ENCODE assay signal across 22 mouse cellular contexts in the genomic region with DNA sequence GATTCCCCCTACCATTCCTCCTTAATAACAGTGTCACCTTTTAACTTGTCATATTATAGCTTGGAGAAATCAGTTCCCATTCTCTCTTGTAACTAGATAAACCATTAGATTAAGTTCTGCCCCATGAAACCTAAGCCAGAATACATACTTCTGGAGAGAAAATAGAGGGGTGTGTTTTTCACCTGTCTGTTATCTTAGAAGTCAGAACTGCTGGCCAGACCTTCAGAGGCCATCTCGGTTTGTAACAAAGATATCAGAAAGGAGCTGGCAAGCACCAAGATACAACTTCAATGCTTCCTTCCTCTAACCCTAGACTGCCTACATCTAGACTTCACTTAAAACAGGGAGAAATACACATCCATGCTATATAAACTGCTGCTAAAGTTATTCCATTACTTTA. TPM values are rescaled to one million over a fixed set of nuclear protein-coding genes. Genes with fewer than 3 reads are reported as not detected.
DNase-seq lines count a peak whose midpoint lies in the region; ATAC-seq and TF ChIP-seq lines count a peak whose summit lies in the region.
"Had no signal": no experiment of that assay in that cellular context is flagged by ENCODE, and none has a peak within 500 bp of the region (broad histone marks: within the 10 kb centered on the region; RNA-seq: fewer than 3 reads in every experiment).

No protein-coding gene starts in this region.

- 94% methylated on average over 1 of the region's 1 CpGs for WGBS in midbrain, embryonic 11.5 days
- WGBS in midbrain, embryonic 10.5 days = 89% methylated on average over 1 of the region's 1 CpGs

- TF ChIP-seq CTCF in MEL (IDR thresholded peaks at IDR 0.05 in 2 of 3, conservative IDR thresholded peaks at IDR 0.05 in 1 of 3; ENCODE audit: control insufficient read depth in 1 of 3, insufficient read depth in 1 of 3, low read depth in 2 of 3, low read length in 3 of 3, poor library complexity in 1 of 3, severe bottlenecking in 1 of 3) = no peak

- no peaks in the 10 kb centered on the region for H3K9me3 ChIP-seq in midbrain, embryonic 11.5 days (ENCODE audit: control insufficient read depth, low read length)
- H3K9me3 ChIP-seq in midbrain, embryonic 10.5 days (replicated peaks) = peaks cover 21% of the 10 kb centered on the region
- no peaks in the 10 kb centered on the region for H3K9me3 ChIP-seq in MEL (replicated peaks; ENCODE audit: insufficient read depth, low read length)

- no peak for TF ChIP-seq RAD21 in MEL (IDR thresholded peaks at IDR 0.05; ENCODE audit: low read depth, low read length)

- H3K36me3 ChIP-seq in midbrain, embryonic 11.5 days (ENCODE audit: control insufficient read depth, insufficient read depth, low read length) = no peaks in the 10 kb centered on the region
- peaks cover 36% of the 10 kb centered on the region for H3K36me3 ChIP-seq in midbrain, embryonic 10.5 days
- H3K36me3 ChIP-seq in MEL (ENCODE audit: control insufficient read depth in 1 of 2, insufficient read depth in 2 of 2, low read length in 2 of 2) = peaks cover 2 to 36% of the 10 kb centered on the region in 2 experiments; a peak in 3 of 4 replicates

- no peak for TF ChIP-seq POLR2A in MEL (IDR thresholded peaks at IDR 0.05; ENCODE audit: control insufficient read depth in 1 of 2, insufficient read depth in 1 of 2, low read depth in 1 of 2, low read length in 2 of 2, poor library complexity in 1 of 2)

- no peak overlapping the region for H3K4me3 ChIP-seq in midbrain, embryonic 11.5 days (ENCODE audit: low read depth, low read length)
- H3K4me3 ChIP-seq in midbrain, embryonic 10.5 days = no peak overlapping the region
- no peak overlapping the region for H3K4me3 ChIP-seq in MEL (ENCODE audit: control insufficient read depth in 1 of 2, insufficient read depth in 1 of 2, low read depth in 2 of 2, low read length in 2 of 2)

- H3K4me1 ChIP-seq in midbrain, embryonic 11.5 days (ENCODE audit: control insufficient read depth, insufficient read depth, low read length) = peaks cover 16% of the 10 kb centered on the region
- peaks cover 23% of the 10 kb centered on the region for H3K4me1 ChIP-seq in midbrain, embryonic 10.5 days
- peaks cover 25 to 27% of the 10 kb centered on the region in 2 experiments for H3K4me1 ChIP-seq in MEL (ENCODE audit: control insufficient read depth in 1 of 2, insufficient read depth in 2 of 2, low read length in 2 of 2)

- TF ChIP-seq EP300 in MEL (IDR thresholded peaks at IDR 0.05; ENCODE audit: low read depth in 1 of 2, low read length in 2 of 2) = no peak; a peak in 1 of 4 replicates

- no peak overlapping the region for H3K4me2 ChIP-seq in midbrain, embryonic 11.5 days

- peak; percentile 59 for DNase-seq in midbrain, embryonic 11.5 days (ENCODE audit: low spot score, missing footprints)
- DNase-seq in midbrain, embryonic 10.5 days (ENCODE audit: low spot score) = no peak
- no peak for DNase-seq in MEL (ENCODE audit: low read depth, low spot score)
- no peak for DNase-seq in cerebellum, postnatal 36 days
- no peak for DNase-seq in thymus, postnatal 0 days (ENCODE audit: low spot score)
- DNase-seq: adrenal gland, adult 2 months; adrenal gland, adult 8-10 months; adrenal gland, postnatal 10 days; adrenal gland, postnatal 14 days; adrenal gland, postnatal 25 days; adrenal gland, postnatal 36 days; B cell, adult 2 months; cerebellum, adult 11 months; cerebellum, adult 11-12 months; cerebellum, adult 18-20 months; cerebellum, adult 2 months had no signal

- no peaks in the 10 kb centered on the region for H3K27me3 ChIP-seq in midbrain, embryonic 11.5 days (ENCODE audit: control insufficient read depth, insufficient read depth, low read length)
- H3K27me3 ChIP-seq in midbrain, embryonic 10.5 days (ENCODE audit: low read depth, poor library complexity, severe bottlenecking) = no peaks in the 10 kb centered on the region
- H3K27me3 ChIP-seq in MEL (ENCODE audit: control insufficient read depth in 1 of 2, insufficient read depth in 2 of 2, low read length in 2 of 2) = no peaks in the 10 kb centered on the region
- H3K27me3 ChIP-seq: CH12.LX, Patski had no signal

- H3K9ac ChIP-seq in midbrain, embryonic 11.5 days (ENCODE audit: low read length) = no peak overlapping the region
- H3K9ac ChIP-seq in MEL (ENCODE audit: control insufficient read depth, low read depth, low read length, poor library complexity, severe bottlenecking) = no peak overlapping the region

- H3K79me2 ChIP-seq in MEL (ENCODE audit: control insufficient read depth, insufficient read depth, low read length, poor library complexity) = peaks cover 58% of the 10 kb centered on the region

- no peak for ATAC-seq in midbrain, embryonic 11.5 days (ENCODE audit: low FRiP score)
- ATAC-seq in megakaryocyte-erythroid progenitor cell, adult 5-6 weeks (replicated peaks; ENCODE audit: low FRiP score, low TSS enrichment, poor library complexity, severe bottlenecking) = 0 out of 2 replicates have a peak, but pooled peaks have one; percentile 15
- ATAC-seq: activated CD4-positive, CD25-positive, alpha-beta regulatory T cell, adult 4 months; CD4-positive, CD25-positive, alpha-beta regulatory T cell, adult 4 months; Patski had no signal

- H3K27ac ChIP-seq in midbrain, embryonic 11.5 days (ENCODE audit: low read depth, low read length) = no peak overlapping the region
- H3K27ac ChIP-seq in midbrain, embryonic 10.5 days (replicated peaks) = no peak overlapping the region
- no peak overlapping the region for H3K27ac ChIP-seq in MEL (ENCODE audit: control insufficient read depth, low read depth, low read length)

TF ChIP-seq in MEL, 35 proteins besides CTCF, POLR2A, EP300 and RAD21 (continues in another document):
- TF ChIP-seq KAT2A (conservative IDR thresholded peaks at IDR 0.05; ENCODE audit: low read depth, low read length) (no peak), ELF1 (IDR thresholded peaks at IDR 0.05; ENCODE audit: low read depth, low read length) (no peak), RCOR1 (IDR thresholded peaks at IDR 0.05; ENCODE audit: low read depth, low read length) (peak; percentile 59; the same call in 1 of the 2 replicates), MYC (IDR thresholded peaks at IDR 0.05; ENCODE audit: low read depth, low read length) (no peak), SIN3A (IDR thresholded peaks at IDR 0.05; ENCODE audit: low read length) (peak; percentile 40), MXI1 (IDR thresholded peaks at IDR 0.05; ENCODE audit: low read depth, low read length) (no peak), POLR2AphosphoS2 (IDR thresholded peaks at IDR 0.05; ENCODE audit: low read length) (no peak), SMC3 (IDR thresholded peaks at IDR 0.05; ENCODE audit: low read depth, low read length) (no peak), ZNF384 (IDR thresholded peaks at IDR 0.05; ENCODE audit: low read depth, low read length) (no peak), USF1 (IDR thresholded peaks at IDR 0.05; ENCODE audit: low read depth, low read length) (no peak), NELFE (IDR thresholded peaks at IDR 0.05; ENCODE audit: low read depth, low read length) (no peak), MYB (IDR thresholded peaks at IDR 0.05; ENCODE audit: low read depth, low read length) (no peak), ZMIZ1 (IDR thresholded peaks at IDR 0.05; ENCODE audit: low read depth, low read length) (no peak), ZKSCAN1 (IDR thresholded peaks at IDR 0.05; ENCODE audit: low read depth, low read length) (no peak), MAZ (IDR thresholded peaks at IDR 0.05; ENCODE audit: low read depth, low read length) (no peak), TCF12 (IDR thresholded peaks at IDR 0.05; ENCODE audit: low read depth, low read length) (peak; percentile 59), NRF1 (IDR thresholded peaks at IDR 0.05; ENCODE audit: insufficient read depth, low read depth, low read length, poor library complexity, severe bottlenecking) (no peak), POLR2AphosphoS5 (IDR thresholded peaks at IDR 0.05; ENCODE audit: borderline replicate concordance, low read depth, low read length) (no peak), ETS1 (IDR thresholded peaks at IDR 0.05; ENCODE audit: low read depth, low read length) (peak; percentile 44), MAX (IDR thresholded peaks at IDR 0.05; ENCODE audit: low read length) (no peak), GABPA (IDR thresholded peaks at IDR 0.05; ENCODE audit: low read depth, low read length) (no peak), E2F4 (IDR thresholded peaks at IDR 0.05; ENCODE audit: borderline replicate concordance, low read depth, low read length) (no peak), ZC3H11A (IDR thresholded peaks at IDR 0.05; ENCODE audit: low read depth, low read length) (no peak), BHLHE40 (IDR thresholded peaks at IDR 0.05; ENCODE audit: borderline replicate concordance, low read depth, low read length) (no peak), TAL1 (IDR thresholded peaks at IDR 0.05; ENCODE audit: low read length) (no peak), UBTF (IDR thresholded peaks at IDR 0.05; ENCODE audit: borderline replicate concordance, insufficient read depth, low read depth, low read length) (no peak), CHD1 (IDR thresholded peaks at IDR 0.05; ENCODE audit: low read depth, low read length) (no peak), GATA1 (IDR thresholded peaks at IDR 0.05; ENCODE audit: low read depth, low read length) (no peak)

RNA-seq across cellular contexts. Expression of a gene that starts 11.1 kb away (rescaled TPM):
- polyA plus RNA-seq in midbrain, embryonic 11.5 days (2014; fragmentation: Nextera tagmentation; extraction: Ambion mirVana) = 40.7 and 44.4 TPM in 2 replicates
- polyA plus RNA-seq in midbrain, embryonic 10.5 days (2016; fragmentation: Nextera tagmentation; extraction: Ambion mirVana) = 22.2 and 26.9 TPM in 2 replicates
- total RNA-seq in MEL (2012; rRNA removed) = 19.2 and 21.7 TPM in 2 replicates
- 10 to 100 TPM; 49.1 to 55.3 TPM for polyA plus RNA-seq in MEL (2012; ENCODE audit: insufficient read depth in 1 of 2, insufficient read length in 2 of 2, low read depth in 1 of 2, low replicate concordance in 2 of 2, missing spikeins in 1 of 2)
- total RNA-seq in megakaryocyte-erythroid progenitor cell, adult 5-6 weeks (2014; fragmentation: Nextera tagmentation) = 34.9 and 37.2 TPM in 2 replicates
- total RNA-seq in megakaryocyte-erythroid progenitor cell, adult 5-6 weeks (2017) = 34.0 and 45.1 TPM in 2 replicates
- 14.6 and 22.1 TPM in 2 replicates for polyA plus RNA-seq in thymus, postnatal 0 days (2015; fragmentation: Nextera tagmentation; extraction: Ambion mirVana)

RNA-seq across cellular contexts. Expression of a gene that starts 55.8 kb away (rescaled TPM):
- polyA plus RNA-seq in midbrain, embryonic 11.5 days (2014; fragmentation: Nextera tagmentation; extraction: Ambion mirVana) = 25.2 and 25.5 TPM in 2 replicates
- polyA plus RNA-seq in midbrain, embryonic 10.5 days (2016; fragmentation: Nextera tagmentation; extraction: Ambion mirVana) = 17.1 and 21.6 TPM in 2 replicates
- not detected in 2 replicates for total RNA-seq in MEL (2012; rRNA removed)
- not detected for polyA plus RNA-seq in MEL (2012; ENCODE audit: insufficient read depth in 1 of 2, insufficient read length in 2 of 2, low read depth in 1 of 2, low replicate concordance in 2 of 2, missing spikeins in 1 of 2)
- not detected in 2 replicates for total RNA-seq in megakaryocyte-erythroid progenitor cell, adult 5-6 weeks (2014; fragmentation: Nextera tagmentation)
- total RNA-seq in megakaryocyte-erythroid progenitor cell, adult 5-6 weeks (2017) = not detected in 2 replicates
- polyA plus RNA-seq in thymus, postnatal 0 days (2015; fragmentation: Nextera tagmentation; extraction: Ambion mirVana) = 2.7 and 3.4 TPM in 2 replicates
- polyA plus RNA-seq: activated CD4-positive, CD25-positive, alpha-beta regulatory T cell, adult 4 months; CD4-positive, CD25-positive, alpha-beta regulatory T cell, adult 4 months; G1E had no signal
